Mouse (Mus musculus): ENCODE measurements around the gene Cacnb4. TPM values are rescaled to one million over a fixed set of nuclear protein-coding genes. Genes with fewer than 3 reads are reported as not detected.

Gene Cacnb4
- polyA plus RNA-seq, 1 experiment from 2014 or later = 1.6 TPM

DNA sequence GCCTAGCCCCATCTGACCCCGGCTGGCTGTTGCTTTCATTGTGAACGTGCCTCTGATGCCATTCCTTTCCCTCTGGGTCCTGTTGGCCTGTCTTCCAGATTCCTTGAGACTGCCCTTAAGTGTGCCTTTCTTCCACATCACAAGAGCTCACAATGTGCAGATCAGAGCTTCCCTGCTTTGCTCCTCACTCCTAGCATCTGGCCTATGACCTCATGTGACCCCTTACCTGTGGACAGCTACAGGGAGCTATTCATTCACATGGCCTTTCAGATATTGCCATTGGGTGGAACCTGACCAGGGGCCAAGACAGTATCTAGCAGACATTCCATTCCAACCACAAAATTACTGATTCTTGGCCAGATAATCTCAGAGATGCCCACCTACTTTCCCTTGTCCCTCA is 171.5 kb downstream of the Cacnb4 start:
- no peak overlapping the region for H3K27ac ChIP-seq
- H3K36me3 ChIP-seq = no peaks in the 10 kb centered on the region
- no peak overlapping the region for H3K9ac ChIP-seq
- no peak for ATAC-seq (ENCODE audit: insufficient number of reproducible peaks, low FRiP score, low TSS enrichment, low read depth)
- no peak overlapping the region for H3K4me3 ChIP-seq
- no peak overlapping the region for H3K4me2 ChIP-seq
- H3K27me3 ChIP-seq = no peaks in the 10 kb centered on the region
- 80% methylated on average over 2 of the region's 2 CpGs for WGBS
- no peaks in the 10 kb centered on the region for H3K9me3 ChIP-seq
- H3K4me1 ChIP-seq = no peaks in the 10 kb centered on the region

DNA sequence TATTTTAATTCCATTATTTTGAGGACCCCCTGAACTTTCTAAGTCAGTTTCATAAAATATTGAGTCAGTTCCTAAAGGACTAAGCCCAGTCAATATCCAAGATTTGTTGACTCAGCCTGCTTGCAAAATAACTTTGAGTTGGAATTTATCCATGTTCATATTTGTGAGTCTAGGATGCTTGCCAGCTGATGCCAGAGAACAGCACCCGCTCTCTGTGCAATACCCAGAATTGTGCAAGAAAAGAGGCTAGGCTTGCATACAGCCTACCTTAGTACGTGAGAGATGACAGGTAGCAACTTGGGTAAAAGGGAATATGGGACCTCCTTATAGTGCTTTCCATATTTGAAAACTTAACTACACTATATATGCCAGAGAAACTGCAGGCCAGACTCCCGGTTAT is 171.9 kb downstream of the Cacnb4 start:
- ATAC-seq (ENCODE audit: insufficient number of reproducible peaks, low FRiP score, low TSS enrichment, low read depth) = no peak
- H3K27ac ChIP-seq = no peak overlapping the region
- WGBS = 62% methylated on average over 3 of the region's 3 CpGs

DNA sequence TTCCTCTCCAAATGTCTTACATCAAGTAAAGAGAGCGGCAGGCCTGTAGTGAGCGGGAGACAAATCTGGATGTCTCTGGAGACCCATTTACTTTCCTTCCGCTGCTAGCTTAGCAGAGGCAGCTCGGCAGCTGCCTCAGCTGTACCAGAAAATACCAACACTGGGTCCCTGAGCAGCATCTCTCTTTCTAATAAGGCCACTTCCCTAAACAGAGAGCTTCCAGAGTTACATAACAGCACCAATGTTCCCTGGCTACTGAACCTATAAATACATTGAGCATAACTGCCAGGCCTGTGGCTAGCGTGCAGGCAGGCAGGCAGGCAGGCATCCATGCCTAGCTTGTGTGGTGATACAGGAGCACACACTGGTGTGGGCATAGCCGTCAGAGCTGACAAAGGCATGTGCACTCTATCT is 176.8 kb downstream of the Cacnb4 start:
- ATAC-seq (ENCODE audit: insufficient number of reproducible peaks, low FRiP score, low TSS enrichment, low read depth) = no peak
- WGBS = 50% methylated on average over 6 of the region's 6 CpGs

More for the DNA sequence above, 171.9 kb downstream of the Cacnb4 start:
- H3K9ac ChIP-seq = no peak overlapping the region
- H3K36me3 ChIP-seq = no peaks in the 10 kb centered on the region
- no peaks in the 10 kb centered on the region for H3K27me3 ChIP-seq
- peaks cover 3% of the 10 kb centered on the region; the same call in 1 of the 2 replicates for H3K4me1 ChIP-seq
- no peaks in the 10 kb centered on the region for H3K9me3 ChIP-seq
- no peak overlapping the region for H3K4me2 ChIP-seq
- H3K4me3 ChIP-seq = no peak overlapping the region

DNA sequence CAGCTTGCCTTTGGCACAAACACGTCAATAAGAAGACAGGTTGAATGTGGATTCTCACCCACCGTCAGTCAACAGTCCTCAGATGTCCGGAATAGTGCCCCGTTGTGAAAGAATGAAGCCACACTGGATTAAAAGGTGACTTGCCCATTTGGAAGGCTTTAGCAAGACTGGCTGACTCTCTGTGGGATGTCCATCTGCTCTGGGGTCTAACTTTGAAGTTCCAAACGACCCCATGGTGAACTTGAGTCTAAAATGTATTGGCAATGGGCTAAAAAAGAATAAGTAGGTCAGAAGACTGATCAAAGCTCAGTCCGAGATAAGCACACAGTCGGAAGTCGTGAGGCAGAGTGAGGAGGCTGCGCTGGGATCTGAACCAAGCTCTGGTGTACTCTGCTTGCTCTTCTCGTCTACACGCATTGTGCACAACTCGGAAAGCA is 177.5 kb downstream of the Cacnb4 start:
- peaks cover 6% of the 10 kb centered on the region; the same call in 1 of the 2 replicates for H3K4me1 ChIP-seq
- H3K27me3 ChIP-seq = no peaks in the 10 kb centered on the region
- ATAC-seq (ENCODE audit: insufficient number of reproducible peaks, low FRiP score, low TSS enrichment, low read depth) = no peak
- H3K4me3 ChIP-seq = no peak overlapping the region
- no peak overlapping the region for H3K4me2 ChIP-seq
- no peak overlapping the region for H3K9ac ChIP-seq
- WGBS = 77% methylated on average over 12 of the region's 12 CpGs
- no peaks in the 10 kb centered on the region for H3K9me3 ChIP-seq
- no peaks in the 10 kb centered on the region for H3K36me3 ChIP-seq
- no peak overlapping the region for H3K27ac ChIP-seq

More for the DNA sequence above, 176.8 kb downstream of the Cacnb4 start:
- Histone ChIP-seq H3K9me3 (no peaks in the 10 kb centered on the region), H3K36me3 (no peaks in the 10 kb centered on the region), H3K4me3 (no peak overlapping the region), H3K4me2 (no peak overlapping the region), H3K9ac (no peak overlapping the region), H3K27ac (no peak overlapping the region), H3K27me3 (no peaks in the 10 kb centered on the region), H3K4me1 (peaks cover 6% of the 10 kb centered on the region; the same call in 1 of the 2 replicates)

DNA sequence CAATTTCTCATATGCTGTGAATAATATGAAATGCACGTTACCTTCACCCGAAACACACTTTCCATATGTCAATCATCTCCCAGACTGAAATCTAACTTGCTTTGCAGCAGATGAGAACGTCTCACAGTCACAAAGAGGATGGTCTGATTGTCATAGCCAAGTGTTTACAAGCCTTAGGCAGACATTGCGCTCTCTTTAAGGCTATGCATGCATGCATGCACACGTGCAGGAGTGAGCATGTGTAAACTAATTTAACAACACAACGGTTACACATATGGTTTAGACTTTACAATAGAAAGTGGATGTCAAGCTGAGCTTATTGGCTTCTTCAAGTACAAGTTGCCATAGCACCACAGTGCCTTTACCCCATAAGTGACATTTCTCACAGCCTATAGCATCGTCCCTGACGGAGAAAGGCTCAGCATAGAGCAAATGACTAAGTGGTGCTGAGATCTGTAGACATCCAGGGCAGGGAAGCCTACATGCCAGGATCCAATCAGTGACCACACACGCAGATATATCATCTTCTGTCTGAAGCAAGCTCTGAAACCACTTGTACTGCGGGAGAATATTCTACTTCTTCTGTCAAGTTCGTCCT is 181.4 kb downstream of the Cacnb4 start:
- no peak overlapping the region for H3K9ac ChIP-seq
- H3K4me2 ChIP-seq = no peak overlapping the region
- no peaks in the 10 kb centered on the region for H3K36me3 ChIP-seq
- H3K27me3 ChIP-seq = no peaks in the 10 kb centered on the region
- no peak overlapping the region for H3K4me3 ChIP-seq
- H3K4me1 ChIP-seq = peaks cover 6% of the 10 kb centered on the region; the same call in 1 of the 2 replicates
- 60% methylated on average over 11 of the region's 11 CpGs for WGBS
- no peak overlapping the region for H3K27ac ChIP-seq
- no peak for ATAC-seq (ENCODE audit: insufficient number of reproducible peaks, low FRiP score, low TSS enrichment, low read depth)
- H3K9me3 ChIP-seq = no peaks in the 10 kb centered on the region

DNA sequence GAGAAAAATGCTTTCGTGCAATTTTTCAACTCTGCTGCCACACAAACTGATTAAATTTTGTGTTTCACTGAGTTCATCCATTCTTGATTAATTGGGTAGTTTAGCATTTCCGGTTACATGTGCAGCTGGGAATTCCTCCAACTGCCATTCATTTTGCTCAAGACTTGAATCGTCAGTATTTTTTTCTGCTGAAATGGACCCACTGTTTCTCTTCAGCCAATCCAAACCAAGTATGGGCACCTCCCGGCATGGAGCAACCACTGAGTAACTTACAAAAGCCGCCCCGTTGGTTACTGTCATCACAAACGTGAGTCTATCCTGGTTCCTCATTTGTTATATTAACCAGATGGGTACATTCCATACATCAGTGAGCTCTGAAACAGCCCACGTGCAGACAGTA is 182.4 kb downstream of the Cacnb4 start:
- no peak overlapping the region for H3K27ac ChIP-seq
- H3K9ac ChIP-seq = no peak overlapping the region
- WGBS = 35% methylated on average over 8 of the region's 8 CpGs
- no peak overlapping the region for H3K4me2 ChIP-seq
- H3K9me3 ChIP-seq = no peaks in the 10 kb centered on the region
- no peak overlapping the region for H3K4me3 ChIP-seq
- no peaks in the 10 kb centered on the region for H3K36me3 ChIP-seq
- H3K27me3 ChIP-seq = no peaks in the 10 kb centered on the region
- ATAC-seq (ENCODE audit: insufficient number of reproducible peaks, low FRiP score, low TSS enrichment, low read depth) = no peak
- H3K4me1 ChIP-seq = no peaks in the 10 kb centered on the region; the same call in 1 of the 2 replicates

DNA sequence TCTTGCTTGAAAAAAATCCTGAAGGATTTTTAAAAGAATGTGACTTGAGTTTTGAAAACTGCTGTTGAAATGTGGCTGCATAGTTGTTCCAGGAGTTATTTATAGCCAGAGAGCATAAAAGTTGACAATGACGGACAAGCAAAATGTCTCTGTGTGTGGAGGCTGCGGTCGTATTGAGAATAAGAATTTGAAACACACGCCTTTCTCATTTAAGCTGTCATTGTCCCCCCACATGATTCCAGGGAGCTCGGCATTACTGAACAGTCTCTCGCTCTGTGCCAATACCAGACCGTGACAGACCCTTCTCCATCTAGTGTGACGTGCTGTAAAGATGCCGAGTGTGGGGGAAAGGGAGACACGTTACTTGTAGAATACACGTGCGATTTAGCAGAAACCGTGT is 183.8 kb downstream of the Cacnb4 start:
- no peaks in the 10 kb centered on the region; the same call in 1 of the 2 replicates for H3K4me1 ChIP-seq
- H3K9ac ChIP-seq = no peak overlapping the region
- H3K27ac ChIP-seq = no peak overlapping the region
- H3K4me3 ChIP-seq = no peak overlapping the region
- no peaks in the 10 kb centered on the region for H3K9me3 ChIP-seq
- H3K36me3 ChIP-seq = no peaks in the 10 kb centered on the region
- WGBS = 51% methylated on average over 13 of the region's 13 CpGs
- ATAC-seq (ENCODE audit: insufficient number of reproducible peaks, low FRiP score, low TSS enrichment, low read depth) = no peak
- no peaks in the 10 kb centered on the region for H3K27me3 ChIP-seq
- H3K4me2 ChIP-seq = no peak overlapping the region

DNA sequence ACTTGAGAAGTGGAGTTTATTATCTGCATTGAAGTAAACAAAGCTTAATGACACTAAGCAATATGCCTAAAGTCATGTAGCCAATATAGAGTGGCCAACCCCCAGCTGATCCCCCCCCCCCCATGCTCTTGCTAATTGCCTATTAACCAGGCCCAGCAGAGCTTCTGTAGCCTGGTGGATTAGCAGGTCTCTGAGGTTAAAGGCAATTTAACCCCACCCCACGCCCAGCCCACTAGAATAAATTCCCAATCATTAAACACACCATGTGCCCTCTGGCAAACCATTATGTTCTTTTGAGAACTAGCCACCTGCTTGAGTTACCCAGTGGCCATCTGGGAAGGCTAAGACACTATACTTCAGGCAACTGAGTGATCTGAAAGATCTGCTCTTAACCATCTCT is 186.8 kb downstream of the Cacnb4 start:
- Histone ChIP-seq H3K36me3 (no peaks in the 10 kb centered on the region), H3K27ac (no peak overlapping the region), H3K4me3 (no peak overlapping the region), H3K4me1 (no peaks in the 10 kb centered on the region; the same call in 1 of the 2 replicates), H3K9me3 (no peaks in the 10 kb centered on the region), H3K4me2 (no peak overlapping the region), H3K27me3 (no peaks in the 10 kb centered on the region), H3K9ac (no peak overlapping the region)
- ATAC-seq (ENCODE audit: insufficient number of reproducible peaks, low FRiP score, low TSS enrichment, low read depth) = no peak
- WGBS = 20% methylated on average over 1 of the region's 1 CpGs

DNA sequence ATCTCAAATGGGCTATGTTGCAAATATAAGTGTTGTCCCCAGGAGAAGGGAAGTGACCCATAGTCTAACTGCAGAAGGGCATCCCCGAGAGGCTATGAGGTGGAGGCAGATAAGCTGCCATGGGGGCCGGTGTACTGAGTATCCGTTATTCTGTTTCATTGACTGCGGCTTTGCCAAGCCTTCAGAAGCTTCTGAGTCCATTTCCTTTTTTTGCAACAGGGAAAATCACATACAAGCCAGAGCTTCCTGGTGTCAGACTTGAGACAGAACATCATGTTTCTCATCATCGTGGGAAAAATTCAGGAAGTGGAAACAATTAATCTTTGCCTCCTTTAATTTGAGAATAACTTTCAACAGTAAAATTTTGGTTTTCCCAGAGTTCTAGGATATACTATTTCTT is 193.1 kb downstream of the Cacnb4 start:
- no peak overlapping the region for H3K4me3 ChIP-seq
- WGBS = 81% methylated on average over 5 of the region's 5 CpGs
- no peak for ATAC-seq (ENCODE audit: insufficient number of reproducible peaks, low FRiP score, low TSS enrichment, low read depth)

DNA sequence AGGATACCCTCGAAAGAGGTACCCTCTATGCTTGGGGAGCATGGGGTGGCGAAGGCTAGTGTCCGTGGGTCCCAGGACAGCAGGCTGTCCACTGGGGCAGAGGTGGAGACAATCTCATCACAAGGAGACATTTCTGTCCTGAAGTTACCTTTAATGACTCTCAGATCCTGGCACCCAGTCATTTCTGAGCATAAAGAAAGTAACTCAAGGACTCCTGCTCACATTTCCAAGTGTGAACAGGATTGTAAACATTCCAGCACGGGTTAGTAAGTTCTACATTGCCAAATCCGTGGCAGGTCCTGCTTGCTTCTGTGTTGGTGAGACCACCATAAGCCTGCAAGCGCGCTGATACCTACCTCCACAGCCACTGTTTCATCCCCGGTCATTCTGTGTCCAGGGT is 196.2 kb downstream of the Cacnb4 start:
- 66% methylated on average over 8 of the region's 8 CpGs for WGBS
- Histone ChIP-seq H3K4me1 (peaks cover 3% of the 10 kb centered on the region; the same call in 1 of the 2 replicates), H3K9ac (no peak overlapping the region), H3K4me3 (no peak overlapping the region), H3K4me2 (no peak overlapping the region), H3K27ac (no peak overlapping the region), H3K27me3 (no peaks in the 10 kb centered on the region), H3K36me3 (no peaks in the 10 kb centered on the region), H3K9me3 (no peaks in the 10 kb centered on the region)
- no peak for ATAC-seq (ENCODE audit: insufficient number of reproducible peaks, low FRiP score, low TSS enrichment, low read depth)

More for the DNA sequence above, 193.1 kb downstream of the Cacnb4 start:
- Histone ChIP-seq H3K9me3 (no peaks in the 10 kb centered on the region), H3K9ac (no peak overlapping the region), H3K4me1 (peaks cover 3% of the 10 kb centered on the region; the same call in 1 of the 2 replicates), H3K36me3 (no peaks in the 10 kb centered on the region), H3K27ac (no peak overlapping the region), H3K27me3 (no peaks in the 10 kb centered on the region), H3K4me2 (no peak overlapping the region)

DNA sequence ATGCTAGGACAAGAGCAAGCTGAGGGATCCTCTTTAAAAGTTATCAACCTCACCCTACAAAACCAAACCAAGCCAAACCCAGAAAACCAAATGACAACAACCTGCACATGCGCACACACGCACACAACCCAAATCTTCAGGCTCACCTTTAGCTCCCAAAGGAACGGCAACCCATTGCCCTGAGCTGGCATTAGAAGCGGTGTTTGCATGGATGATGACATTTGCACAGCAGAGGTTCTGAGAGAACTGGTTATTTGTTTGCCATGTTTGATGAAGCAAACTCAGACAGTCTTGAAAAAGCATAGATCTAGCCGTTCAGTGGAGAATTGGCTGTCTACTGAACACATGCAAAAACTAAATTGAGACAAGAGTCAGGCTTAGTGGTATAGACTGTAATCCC is 198.1 kb downstream of the Cacnb4 start:
- Histone ChIP-seq H3K9me3 (no peaks in the 10 kb centered on the region), H3K36me3 (no peaks in the 10 kb centered on the region), H3K4me1 (peaks cover 3% of the 10 kb centered on the region; the same call in 1 of the 2 replicates), H3K9ac (no peak overlapping the region), H3K27ac (no peak overlapping the region), H3K4me2 (no peak overlapping the region), H3K27me3 (no peaks in the 10 kb centered on the region; the same call in 1 of the 2 replicates), H3K4me3 (no peak overlapping the region)
- WGBS = 93% methylated on average over 5 of the region's 5 CpGs
- no peak for ATAC-seq (ENCODE audit: insufficient number of reproducible peaks, low FRiP score, low TSS enrichment, low read depth)

DNA sequence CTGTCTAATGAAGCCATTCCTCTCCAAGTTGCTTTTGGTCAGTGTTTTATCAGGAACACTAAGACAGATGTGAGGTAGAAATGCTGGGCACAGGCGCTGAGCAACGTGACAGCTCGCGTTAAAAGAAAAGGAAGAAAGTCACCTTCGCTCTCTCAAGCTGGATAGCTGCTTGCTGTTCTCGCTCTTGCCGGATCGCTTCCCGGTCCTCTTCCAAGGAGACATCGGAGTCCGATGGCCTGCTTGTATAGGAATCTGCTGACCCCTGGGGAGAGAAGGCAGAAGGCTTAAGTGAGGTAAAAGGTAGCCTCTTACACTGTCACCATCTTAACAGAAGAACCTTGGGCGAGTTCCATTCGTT is 199.1 kb downstream of the Cacnb4 start:
- H3K36me3 ChIP-seq = no peaks in the 10 kb centered on the region
- no peak overlapping the region for H3K4me3 ChIP-seq
- H3K27ac ChIP-seq = no peak overlapping the region
- no peaks in the 10 kb centered on the region for H3K9me3 ChIP-seq
- WGBS = 92% methylated on average over 13 of the region's 13 CpGs
- H3K4me2 ChIP-seq = no peak overlapping the region
- H3K4me1 ChIP-seq = peaks cover 3% of the 10 kb centered on the region; the same call in 1 of the 2 replicates
- no peaks in the 10 kb centered on the region; the same call in 1 of the 2 replicates for H3K27me3 ChIP-seq
- no peak overlapping the region for H3K9ac ChIP-seq
- ATAC-seq (ENCODE audit: insufficient number of reproducible peaks, low FRiP score, low TSS enrichment, low read depth) = no peak
